Mouse (Mus musculus) lung, embryonic 14.5 days (tissue): ENCODE measurements around the gene Glis1. TPM values are rescaled to one million over a fixed set of nuclear protein-coding genes. Genes with fewer than 3 reads are reported as not detected.

Source experiments
- ATAC-seq: fragments of 200-750 bp; cut with Nextera tagmentation; 2 replicates; pipeline ENCODE4 v1.8.0; 2017; ENCODE audit warnings: mild to moderate bottlenecking, moderate TSS enrichment, moderate library complexity; ENCODE audit not compliant: insufficient read depth
- DNase-seq: peaks from one replicate; pipeline ENCODE4 v3.0.0-alpha.2; 2015
- H3K27ac ChIP-seq: fragments of 300-500 bp; sonication (generic); 2 replicates; pipeline ENCODE4 v1.5.1; 2014; ENCODE audit warnings: low read depth, mild to moderate bottlenecking, moderate library complexity
- H3K27me3 ChIP-seq: fragments of 300-500 bp; sonication (generic); 2 replicates; pipeline ENCODE4 v1.6.1; 2014; ENCODE audit warnings: low read length, control low read depth; ENCODE audit not compliant: insufficient read depth
- H3K36me3 ChIP-seq: fragments of 300-500 bp; sonication (generic); 2 replicates; pipeline ENCODE4 v1.6.1; 2014; ENCODE audit warnings: control low read depth; ENCODE audit not compliant: insufficient read depth
- H3K4me1 ChIP-seq: fragments of 300-500 bp; sonication (generic); 2 replicates; pipeline ENCODE4 v1.6.1; 2014; ENCODE audit warnings: antibody characterized with exemption, control low read depth; ENCODE audit not compliant: insufficient read depth
- H3K4me2 ChIP-seq: fragments of 300-500 bp; sonication (generic); 2 replicates; pipeline ENCODE4 v1.6.1; 2014; ENCODE audit warnings: mild to moderate bottlenecking
- H3K4me3 ChIP-seq: fragments of 300-500 bp; sonication (generic); 2 replicates; pipeline ENCODE4 v1.5.1; 2014; ENCODE audit warnings: low read depth, low read length
- H3K9ac ChIP-seq: fragments of 300-500 bp; sonication (generic); 2 replicates; pipeline ENCODE4 v1.6.1; 2014
- H3K9me3 ChIP-seq: fragments of 300-500 bp; sonication (generic); 2 replicates; pipeline ENCODE4 v1.6.1; 2016; ENCODE audit warnings: low read depth, low read length, control low read depth
- CTCF ChIP-seq: IDR thresholded peaks from 2 replicates; pipeline ENCODE4 v1.5.1; 2016; ENCODE audit warnings: antibody characterized with exemption, low read depth
- WGBS: fragments of 180-500 bp; shearing (Covaris S2); extraction: QIAGEN DNeasy Blood & Tissue Kit; methylation state at CpG from one replicate; pipeline ENCODE4 v1.1.7; 2014; 5-methylcytosine and 5-hydroxymethylcytosine counted together
- polyA plus RNA-seq: library from polyadenylated mRNA; unstranded; fragments of >200 nt; fragmentation: Nextera tagmentation; extraction: Ambion mirVana; gene quantifications from 2 replicates; pipeline ENCODE4 v1.2.1, GENCODE M21; 2014

Glis1 gene
- polyA plus RNA-seq, 1 experiment from 2014 or later, result 2.9 TPM

DNA sequence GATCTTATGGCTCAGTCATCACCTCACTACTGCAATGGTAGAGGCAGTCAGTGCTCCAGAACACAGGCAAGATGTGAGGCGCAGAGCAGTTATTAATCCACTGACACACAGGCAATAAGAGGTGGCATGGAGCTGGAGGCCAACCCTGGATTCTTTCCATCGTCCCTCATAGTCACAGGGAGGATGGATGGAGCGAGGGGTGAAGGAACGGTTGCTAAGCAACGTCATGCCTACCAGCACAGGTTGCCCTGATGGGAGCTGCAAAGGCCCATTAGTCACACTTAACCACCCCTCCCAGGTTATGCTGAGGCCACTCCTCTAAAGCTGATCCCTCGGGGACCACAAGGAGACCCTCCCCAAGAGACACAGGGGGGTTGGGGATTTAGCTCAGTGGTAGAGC lies 187.9 kb downstream of the Glis1 start:
- Histone ChIP-seq H3K4me2 (no peak overlapping the region), H3K27ac (no peak overlapping the region), H3K4me1 (no peaks in the 10 kb centered on the region), H3K27me3 (no peaks in the 10 kb centered on the region), H3K9me3 (no peaks in the 10 kb centered on the region), H3K9ac (no peak overlapping the region), H3K36me3 (no peaks in the 10 kb centered on the region), H3K4me3 (no peak overlapping the region)
- TF ChIP-seq CTCF, result no peak
- ATAC-seq (no peak), DNase-seq (no peak)
- WGBS, result 64% methylated on average over 6 of the region's 6 CpGs

DNA sequence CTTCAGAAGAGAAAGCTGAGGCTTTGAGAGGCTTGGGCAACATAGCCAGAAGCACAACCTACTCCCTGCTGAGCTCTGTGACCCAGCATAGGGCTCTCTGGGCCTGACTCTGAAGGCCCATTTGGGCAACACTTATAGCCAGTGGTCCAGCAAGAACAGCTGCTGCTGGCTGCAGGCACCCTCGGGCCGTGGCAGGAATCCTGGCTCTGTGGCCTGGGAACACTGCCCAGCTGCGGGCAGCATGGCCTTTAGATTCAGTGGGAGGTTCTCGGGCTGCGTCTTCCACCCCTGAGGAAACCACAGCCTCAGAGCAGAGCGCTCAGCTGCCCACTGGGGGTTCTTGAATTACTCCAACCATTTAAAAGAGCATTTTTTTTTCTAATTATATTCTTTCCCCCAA lies 189.5 kb downstream of the Glis1 start:
- ATAC-seq, result no peak
- WGBS, result 84% methylated on average over 6 of the region's 6 CpGs
- no peak overlapping the region for H3K4me3 ChIP-seq
- H3K36me3 ChIP-seq, result no peaks in the 10 kb centered on the region
- no peaks in the 10 kb centered on the region for H3K4me1 ChIP-seq
- H3K27me3 ChIP-seq, result no peaks in the 10 kb centered on the region
- H3K9ac ChIP-seq, result no peak overlapping the region
- no peak overlapping the region for H3K4me2 ChIP-seq
- DNase-seq, result no peak
- H3K9me3 ChIP-seq, result no peaks in the 10 kb centered on the region
- H3K27ac ChIP-seq, result no peak overlapping the region
- no peak for TF ChIP-seq CTCF

DNA sequence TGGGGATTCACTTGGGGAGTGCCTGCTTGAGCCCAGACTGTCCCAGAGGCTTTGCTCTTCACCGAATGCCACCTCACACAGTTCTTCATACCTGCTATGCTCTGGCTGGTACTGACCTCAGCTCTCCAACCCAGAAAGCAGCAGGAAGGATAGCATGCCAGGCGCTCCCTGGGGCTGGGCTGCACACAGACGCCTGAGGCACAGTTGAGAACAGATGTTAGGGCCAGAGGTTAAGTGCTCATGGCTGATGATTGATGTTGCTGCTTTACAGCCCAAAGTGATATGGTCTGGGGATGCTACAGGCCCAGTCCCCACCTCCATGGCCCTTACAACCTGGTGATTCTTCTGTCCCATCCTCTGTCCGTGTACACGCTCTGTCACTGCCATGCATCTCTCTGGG lies 190.6 kb downstream of the Glis1 start:
- DNase-seq (no peak), ATAC-seq (no peak)
- no peaks in the 10 kb centered on the region for H3K36me3 ChIP-seq
- no peaks in the 10 kb centered on the region for H3K27me3 ChIP-seq
- TF ChIP-seq CTCF, result no peak
- H3K4me3 ChIP-seq, result no peak overlapping the region
- no peak overlapping the region for H3K4me2 ChIP-seq
- no peak overlapping the region for H3K27ac ChIP-seq
- H3K4me1 ChIP-seq, result no peaks in the 10 kb centered on the region
- 49% methylated on average over 5 of the region's 5 CpGs for WGBS
- no peaks in the 10 kb centered on the region for H3K9me3 ChIP-seq
- H3K9ac ChIP-seq, result no peak overlapping the region

DNA sequence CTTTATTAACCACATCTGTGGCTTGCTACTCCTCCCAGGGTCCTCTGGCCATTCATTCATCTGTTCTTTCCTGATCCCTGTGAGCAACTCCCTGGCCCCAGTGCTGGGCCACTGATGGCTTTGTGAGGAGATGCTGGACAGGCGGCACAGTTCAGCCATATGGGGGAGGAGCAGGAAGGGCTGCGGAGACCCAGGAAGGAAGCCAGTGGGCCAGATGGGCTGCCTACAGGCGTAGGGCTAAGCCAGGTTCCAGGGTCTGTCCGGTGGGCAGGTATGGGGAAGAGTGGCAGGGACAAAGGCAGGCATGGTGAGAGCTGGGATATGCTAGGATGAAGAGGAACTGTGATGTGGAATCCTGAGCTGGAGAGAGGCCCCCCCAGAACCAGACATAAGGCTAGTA lies 193.8 kb downstream of the Glis1 start:
- no peak for ATAC-seq
- Histone ChIP-seq H3K4me3 (no peak overlapping the region), H3K27me3 (no peaks in the 10 kb centered on the region), H3K27ac (no peak overlapping the region), H3K36me3 (no peaks in the 10 kb centered on the region), H3K4me2 (no peak overlapping the region), H3K9ac (no peak overlapping the region), H3K9me3 (no peaks in the 10 kb centered on the region), H3K4me1 (no peaks in the 10 kb centered on the region)
- no peak for TF ChIP-seq CTCF
- 68% methylated on average over 4 of the region's 4 CpGs for WGBS
- DNase-seq, result no peak

DNA sequence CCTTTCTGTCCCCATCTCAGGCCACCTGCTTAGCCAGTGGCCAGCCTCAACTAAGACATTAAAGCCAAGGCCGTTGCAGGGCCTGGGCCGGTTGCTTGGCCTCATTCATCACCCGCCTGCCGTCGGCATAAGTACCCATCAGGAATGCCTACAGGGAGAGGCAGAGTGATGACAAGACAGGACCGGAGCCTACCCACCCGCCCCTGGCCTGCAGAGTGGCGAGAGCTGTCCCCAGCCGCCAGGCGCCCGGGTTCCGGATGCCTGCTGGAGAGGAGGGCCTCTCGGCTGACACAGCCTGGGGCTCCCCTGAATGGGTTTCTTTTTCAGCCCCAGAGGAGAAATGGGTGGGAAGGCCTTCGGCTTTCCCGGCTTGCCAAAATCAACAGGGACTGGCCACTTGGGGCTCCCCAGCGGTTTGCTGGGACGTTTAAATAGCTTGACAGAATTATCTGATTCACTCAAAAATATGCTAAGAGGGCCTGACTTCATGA lies 194.6 kb downstream of the Glis1 start:
- H3K4me1 ChIP-seq, result no peaks in the 10 kb centered on the region
- no peak for ATAC-seq
- no peak overlapping the region for H3K9ac ChIP-seq
- H3K4me2 ChIP-seq, result no peak overlapping the region
- no peak for TF ChIP-seq CTCF
- no peaks in the 10 kb centered on the region for H3K9me3 ChIP-seq
- no peaks in the 10 kb centered on the region for H3K27me3 ChIP-seq
- no peak overlapping the region for H3K27ac ChIP-seq
- no peaks in the 10 kb centered on the region for H3K36me3 ChIP-seq
- DNase-seq, result peak; percentile 17
- H3K4me3 ChIP-seq, result no peak overlapping the region
- WGBS, result 24% methylated on average over 17 of the region's 17 CpGs

DNA sequence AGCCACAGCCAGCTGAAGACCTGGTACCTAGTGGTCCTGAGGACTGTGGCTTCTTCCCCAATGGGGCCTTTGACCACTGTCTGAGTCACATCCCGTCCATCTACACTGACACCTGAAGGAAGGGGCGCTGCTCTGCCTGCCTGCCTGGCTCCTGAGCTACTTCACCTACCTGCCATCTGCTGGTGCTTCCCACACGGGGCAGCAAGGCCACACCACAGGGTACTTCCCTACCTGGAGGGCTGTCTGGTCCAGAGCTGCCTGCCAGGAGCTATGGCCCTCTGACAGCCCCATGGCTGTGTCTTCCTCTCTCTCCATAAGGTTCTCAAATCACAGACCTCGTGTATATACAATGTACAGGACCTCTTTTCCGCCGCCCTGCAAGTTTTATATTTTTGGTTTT lies 200.2 kb downstream of the Glis1 start:
- no peak overlapping the region for H3K9ac ChIP-seq
- no peaks in the 10 kb centered on the region for H3K9me3 ChIP-seq
- no peaks in the 10 kb centered on the region for H3K27me3 ChIP-seq
- ATAC-seq (no peak), DNase-seq (no peak)
- H3K4me1 ChIP-seq, result no peaks in the 10 kb centered on the region
- H3K36me3 ChIP-seq, result no peaks in the 10 kb centered on the region
- no peak overlapping the region for H3K27ac ChIP-seq
- WGBS, result 67% methylated on average over 6 of the region's 6 CpGs
- H3K4me2 ChIP-seq, result no peak overlapping the region
- H3K4me3 ChIP-seq, result no peak overlapping the region
- TF ChIP-seq CTCF, result no peak

DNA sequence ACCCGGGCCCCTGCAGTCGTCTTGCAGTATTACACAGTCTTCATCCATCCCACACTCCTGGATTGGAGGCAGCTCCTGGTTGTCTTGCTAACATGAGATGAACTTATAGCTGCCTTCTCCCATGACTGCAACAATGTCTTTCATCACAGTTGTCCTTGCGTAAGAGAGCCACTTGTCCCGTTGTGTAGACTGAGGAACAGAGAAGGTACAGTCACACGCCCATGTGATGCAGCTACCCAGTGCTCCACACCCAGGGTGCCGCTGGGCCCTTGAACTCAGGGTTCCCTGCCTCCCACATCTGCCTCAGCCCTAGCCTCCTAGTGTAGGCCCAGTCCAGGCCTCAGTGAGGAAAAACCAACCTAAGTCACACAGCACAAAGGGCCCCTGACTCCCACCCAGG lies 201.7 kb downstream of the Glis1 start:
- 71% methylated on average over 6 of the region's 6 CpGs for whole genome bisulfite sequencing
- TF ChIP-seq CTCF, result no peak

DNA sequence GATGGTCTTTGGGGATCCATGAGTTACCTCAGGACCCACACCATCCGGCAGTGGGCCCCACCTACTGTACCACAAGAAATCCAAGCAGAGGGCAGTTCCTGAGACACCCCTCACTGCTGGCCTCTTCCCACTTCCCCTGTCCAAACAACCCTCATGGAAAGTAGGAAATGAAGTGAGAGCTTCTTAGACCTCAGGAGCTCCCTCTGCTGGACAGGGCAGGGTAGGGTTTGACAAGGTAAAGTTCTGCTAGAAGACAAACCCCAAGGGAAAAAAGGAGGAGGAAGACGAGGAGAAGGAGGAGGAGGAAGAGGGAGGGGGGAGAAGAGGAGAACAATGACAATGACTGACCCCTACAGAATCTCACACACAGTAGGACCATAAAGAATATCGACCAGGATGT lies 203.3 kb downstream of the Glis1 start:
- Histone ChIP-seq H3K4me2 (no peak overlapping the region), H3K4me3 (no peak overlapping the region), H3K27me3 (no peaks in the 10 kb centered on the region), H3K4me1 (no peaks in the 10 kb centered on the region), H3K36me3 (no peaks in the 10 kb centered on the region), H3K27ac (no peak overlapping the region), H3K9ac (no peak overlapping the region), H3K9me3 (no peaks in the 10 kb centered on the region)
- WGBS, result 43% methylated on average over 3 of the region's 3 CpGs
- peak; percentile 57 for DNase-seq
- no peak for ATAC-seq
- TF ChIP-seq CTCF, result peak; percentile 66

More for the DNA sequence above, 201.7 kb downstream of the Glis1 start:
- Histone ChIP-seq H3K4me2 (no peak overlapping the region), H3K4me1 (no peaks in the 10 kb centered on the region), H3K9me3 (no peaks in the 10 kb centered on the region), H3K27ac (no peak overlapping the region), H3K36me3 (no peaks in the 10 kb centered on the region), H3K9ac (no peak overlapping the region), H3K4me3 (no peak overlapping the region), H3K27me3 (no peaks in the 10 kb centered on the region)
- DNase-seq (no peak), ATAC-seq (no peak)
